Mouse (Mus musculus) embryo, embryonic 10 days (tissue): ENCODE results near the gene Prkcsh.

ENCODE experiments used
- DNase-seq: peaks from one replicate; pipeline ENCODE4 v3.0.0-alpha.2; 2015; ENCODE audit warnings: low spot score

Prkcsh gene

DNA sequence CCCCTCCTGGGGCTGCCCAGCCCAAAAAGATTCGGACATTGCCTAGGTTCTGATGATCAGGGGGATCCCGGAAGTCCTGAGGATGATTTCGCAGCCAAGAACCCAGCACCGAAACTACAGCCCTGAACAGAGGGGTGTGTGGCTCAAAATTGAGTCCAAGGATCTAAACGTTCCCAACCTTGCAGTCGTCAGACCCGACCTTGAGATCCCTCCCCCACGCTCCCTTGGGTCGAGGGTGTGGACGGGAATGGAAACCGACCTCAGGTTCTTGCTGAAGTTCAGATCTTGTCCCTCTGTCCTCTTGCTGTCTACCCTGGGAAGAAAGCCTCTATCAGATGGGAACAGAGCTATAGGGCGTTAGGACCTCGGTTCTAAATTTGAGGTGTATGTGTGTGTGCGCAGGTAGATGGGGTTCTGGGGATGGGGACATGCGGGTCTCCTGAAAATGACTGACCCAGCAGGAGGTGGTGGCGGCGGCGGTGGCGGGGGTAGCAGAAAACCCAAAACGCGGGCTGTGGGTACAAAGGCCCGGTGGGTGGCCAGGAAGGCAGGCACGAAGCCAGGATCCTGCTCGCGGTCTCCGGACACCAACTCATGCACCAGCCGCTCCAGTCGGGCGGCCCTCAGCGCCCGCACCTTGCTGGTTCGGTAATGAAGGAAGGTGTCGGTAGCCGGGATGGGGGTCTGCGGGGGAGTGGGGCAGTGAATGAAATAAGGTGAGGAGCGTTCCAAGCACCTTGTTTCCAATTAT lies 14.8 kb upstream of the Prkcsh start:
- DNase-seq, result no peak

DNA sequence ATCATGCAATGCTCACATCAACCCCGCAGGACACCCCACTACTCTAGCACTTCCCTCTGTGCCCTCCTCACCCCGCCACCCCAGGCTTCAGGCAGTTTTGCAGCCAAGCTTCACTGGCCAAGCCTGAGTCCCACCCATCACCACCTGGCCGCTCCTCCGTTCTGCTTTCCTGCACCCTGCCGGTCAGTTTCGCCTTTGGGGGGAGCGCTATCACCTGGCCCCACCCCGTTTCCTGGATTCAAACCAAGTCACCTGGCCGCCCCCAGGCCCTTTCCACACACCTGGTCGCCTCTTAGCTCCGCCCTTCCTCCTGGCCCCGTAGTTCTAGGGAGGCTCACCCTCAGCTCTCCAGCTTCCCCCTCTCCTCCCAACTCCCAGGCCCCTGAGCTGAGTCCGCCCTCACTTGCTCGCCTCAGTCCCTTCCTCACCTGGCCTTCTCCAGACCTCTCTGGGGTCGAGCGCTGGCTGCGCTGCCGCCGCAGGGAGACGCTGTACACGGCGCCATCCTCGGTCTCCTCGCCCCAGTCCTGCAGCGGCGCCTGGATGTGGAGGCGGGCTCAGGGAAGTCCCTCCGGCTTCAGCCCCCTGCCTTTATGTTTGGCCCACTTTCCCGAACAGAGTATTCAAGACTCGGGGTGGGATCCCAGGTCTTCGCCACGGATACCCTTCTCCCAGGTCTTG lies 14.0 kb upstream of the Prkcsh start:
- peak; percentile 47 for DNase-seq

DNA sequence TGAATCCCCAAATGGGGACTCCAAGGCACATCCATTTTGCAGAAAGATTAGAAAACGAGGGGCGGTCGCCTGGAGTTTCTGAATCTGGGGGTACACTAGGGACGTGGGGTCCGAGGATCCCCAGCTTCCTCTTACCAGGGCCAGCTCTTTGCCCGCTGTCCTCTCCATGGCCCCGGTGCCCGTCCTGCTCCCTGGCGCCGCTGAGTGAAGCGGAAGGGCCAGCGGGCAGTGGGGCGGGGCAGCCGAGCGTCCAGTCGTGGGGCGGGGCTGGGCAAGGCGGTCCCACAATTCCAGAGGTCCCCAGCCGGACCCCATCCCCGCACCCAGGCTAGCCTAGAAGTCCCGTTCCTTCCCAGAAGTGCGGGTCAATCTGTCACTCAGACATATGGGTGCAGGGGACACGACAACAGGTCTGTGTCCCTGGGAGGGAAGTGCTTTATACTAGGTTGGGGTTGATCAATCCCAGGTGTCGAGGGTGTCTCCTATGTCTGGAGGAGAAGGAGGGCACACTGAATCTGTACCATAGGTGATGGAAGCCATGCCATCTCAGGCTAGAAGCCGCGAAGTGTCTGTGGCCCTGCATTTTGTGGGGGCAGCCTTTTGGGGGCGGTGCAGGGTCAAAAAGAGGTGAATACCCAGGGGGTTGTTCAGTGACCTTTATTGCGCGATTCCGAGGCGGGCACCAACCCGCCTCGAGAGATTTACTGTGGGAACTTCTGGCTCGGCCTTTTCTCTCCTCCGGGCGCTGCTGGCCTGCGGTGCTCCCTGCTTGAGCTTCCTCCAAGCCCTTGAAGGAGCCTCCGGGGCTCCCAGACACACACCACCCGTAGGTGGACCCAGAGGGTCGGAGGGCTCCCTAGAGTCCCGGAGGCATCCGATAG lies 13.1 kb upstream of the Prkcsh start, which contains the start of gene Rgl3:
Gene Rgl3, minus strand, starts transcription at position 217 of the 881 bp plus-strand sequence.
- DNase-seq, result peak; percentile 61

DNA sequence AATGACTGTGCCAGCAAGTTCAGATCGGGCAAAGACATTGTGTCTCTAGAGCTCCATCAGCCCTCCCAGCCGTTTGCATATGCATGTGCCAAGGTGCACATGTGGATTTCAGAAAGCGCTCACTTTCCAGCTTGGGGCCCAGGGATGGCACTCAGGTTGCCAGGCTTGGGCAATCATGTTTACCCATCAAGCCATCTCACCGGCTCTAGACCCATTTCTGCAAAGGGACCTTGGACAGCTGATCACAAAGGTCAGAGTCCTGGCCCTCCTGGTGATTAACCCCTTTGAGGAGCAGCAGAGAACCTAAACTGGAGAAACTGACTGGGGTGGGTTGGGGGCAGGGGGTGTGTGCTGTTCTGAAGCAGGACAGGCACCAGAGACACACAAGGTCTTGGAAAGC lies 10.4 kb upstream of the Prkcsh start:
- no peak for DNase-seq

DNA sequence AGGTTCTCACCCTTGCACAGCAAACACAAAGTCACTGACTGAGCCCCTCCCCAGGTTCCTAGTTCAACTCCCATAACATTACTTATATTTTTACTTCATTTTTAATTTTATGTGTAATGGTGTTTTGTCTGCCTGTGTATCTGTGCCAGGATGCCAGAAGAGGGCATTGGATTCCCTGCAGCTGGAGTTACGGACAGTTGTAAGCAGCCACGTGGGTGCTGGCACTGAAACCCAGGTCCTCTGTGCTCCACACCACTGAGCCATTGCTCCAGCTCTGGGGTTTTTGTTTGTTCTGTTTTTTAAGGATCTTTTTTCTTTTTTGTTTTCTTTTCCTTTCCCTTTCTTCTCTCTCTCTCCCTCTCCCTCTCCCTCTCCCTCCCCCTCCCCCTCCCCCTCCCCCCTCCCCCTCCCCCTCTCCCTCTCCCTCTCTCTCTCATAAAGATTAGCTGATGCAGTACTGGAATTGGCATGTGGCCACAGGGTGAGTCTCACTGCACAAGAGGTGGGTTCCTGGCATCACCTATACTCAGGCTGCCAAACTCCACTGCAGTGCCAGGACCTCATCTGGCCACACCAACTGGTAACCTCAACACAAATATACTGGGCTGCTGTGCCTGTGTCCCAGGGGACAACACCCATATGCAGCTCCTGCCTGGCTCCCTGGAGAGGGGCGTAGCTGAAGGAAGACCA lies 6.3 kb upstream of the Prkcsh start:
- no peak for DNase-seq

DNA sequence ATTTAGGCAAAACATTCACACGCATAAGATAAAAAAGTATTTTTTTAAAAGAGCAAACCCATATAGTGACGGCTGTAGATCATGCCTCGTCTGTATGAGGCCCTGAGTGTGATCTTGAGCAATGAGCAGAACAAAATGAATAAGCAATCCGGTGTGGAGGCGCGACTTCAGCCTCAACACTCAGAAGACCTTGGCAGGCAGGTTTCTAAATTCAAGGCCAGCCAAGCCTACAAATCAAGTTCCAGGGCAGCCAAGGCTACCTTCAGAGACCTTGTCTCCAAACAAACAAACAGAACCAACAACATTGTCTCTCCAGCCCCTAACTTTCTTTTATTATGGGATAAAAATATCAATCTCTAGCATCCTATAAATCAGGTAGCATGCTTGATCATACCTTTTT lies 2.3 kb upstream of the Prkcsh start:
- no peak for DNase-seq

DNA sequence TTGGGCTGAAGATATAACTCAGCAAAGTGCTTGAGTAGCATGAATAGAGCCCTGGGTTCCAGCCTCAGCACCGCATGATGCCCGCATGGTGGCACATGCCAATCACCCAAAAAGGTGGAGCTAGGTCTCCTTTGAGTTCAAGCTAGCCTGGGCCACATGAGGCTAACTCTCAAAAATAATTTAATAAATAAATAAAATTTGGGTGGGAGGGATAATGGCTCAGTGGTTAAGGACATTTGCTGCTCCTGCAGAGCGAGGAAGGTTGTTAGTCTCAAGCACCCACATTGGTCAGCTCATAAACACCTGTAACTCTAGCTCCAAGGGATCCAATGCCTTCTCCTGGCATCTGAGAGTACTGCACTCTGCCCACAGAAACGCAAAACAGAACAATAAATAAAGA lies 973 bp upstream of the Prkcsh start:
- DNase-seq, result no peak

DNA sequence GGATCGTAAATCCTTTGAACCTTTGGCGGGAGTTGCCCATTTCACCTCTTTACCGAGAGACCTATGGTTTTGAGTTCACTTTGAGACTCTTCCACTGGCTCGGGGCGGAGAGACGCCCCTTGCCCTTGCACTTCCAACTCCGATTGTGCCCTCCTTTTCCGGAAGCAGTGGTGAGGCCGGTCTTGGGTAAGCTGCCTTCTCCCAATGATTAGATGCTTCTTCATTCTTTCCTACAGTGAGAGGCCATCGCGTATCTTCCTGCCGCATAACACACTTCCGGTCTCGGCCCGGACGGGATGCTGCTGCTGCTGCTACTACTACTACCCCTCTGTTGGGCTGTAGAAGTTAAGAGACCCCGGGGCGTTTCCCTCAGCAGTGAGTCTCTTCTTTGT lies 553 bp downstream of the Prkcsh start:
- DNase-seq, result peak; percentile 64

DNA sequence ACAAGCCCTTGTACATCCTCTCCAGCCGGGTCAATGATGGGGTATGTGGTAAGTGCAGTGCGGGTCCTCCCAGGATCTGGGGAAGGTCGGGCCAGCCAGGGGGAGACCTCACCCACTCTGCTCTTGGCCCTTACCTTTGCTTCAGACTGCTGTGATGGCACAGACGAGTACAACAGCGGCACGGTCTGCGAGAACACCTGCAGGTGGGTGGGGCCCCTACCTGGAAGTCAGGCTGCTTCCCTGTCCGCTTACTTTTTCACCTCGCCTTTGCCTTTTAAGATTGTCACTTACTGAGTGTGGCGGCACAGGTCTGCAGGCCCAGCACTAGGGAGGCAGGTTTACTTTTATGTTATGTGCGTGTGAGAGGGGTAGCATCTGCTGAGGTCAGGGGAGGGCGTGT lies 1.9 kb downstream of the Prkcsh start:
- DNase-seq, result no peak

DNA sequence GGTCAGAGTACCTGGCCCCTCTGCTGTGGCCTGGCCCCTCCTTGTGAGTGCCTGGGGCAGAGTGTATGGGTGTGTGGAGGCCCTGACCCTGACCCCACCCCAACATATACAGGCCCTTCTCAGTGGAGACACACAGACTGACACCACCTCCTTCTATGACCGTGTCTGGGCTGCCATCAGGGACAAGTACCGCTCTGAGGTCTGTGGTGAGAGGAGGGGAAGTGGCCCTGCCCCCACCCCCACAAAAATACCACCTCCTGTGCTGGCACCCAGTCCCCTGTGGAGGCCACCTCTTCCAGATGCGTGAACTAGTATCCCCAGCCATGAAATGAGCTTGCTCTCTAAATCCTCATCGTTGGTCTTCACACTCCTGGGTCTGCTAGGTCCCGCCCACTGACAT lies 8.4 kb downstream of the Prkcsh start:
- DNase-seq, result no peak

DNA sequence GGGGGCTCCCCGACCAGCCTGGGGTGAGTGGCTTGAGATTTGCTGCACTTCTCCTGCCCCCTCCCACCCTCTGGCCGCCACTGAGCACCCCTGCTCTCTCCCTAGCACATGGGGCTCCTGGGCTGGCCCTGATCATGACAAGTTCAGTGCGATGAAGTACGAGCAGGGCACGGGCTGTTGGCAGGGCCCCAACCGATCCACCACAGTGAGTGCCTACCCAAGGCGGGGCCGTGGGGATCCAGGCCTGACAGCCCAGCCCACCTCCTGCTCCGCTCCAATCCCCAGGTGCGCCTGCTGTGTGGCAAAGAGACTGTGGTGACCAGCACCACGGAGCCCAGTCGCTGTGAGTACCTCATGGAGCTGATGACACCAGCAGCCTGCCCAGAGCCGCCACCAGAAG lies 10.1 kb downstream of the Prkcsh start:
- no peak for DNase-seq

DNA sequence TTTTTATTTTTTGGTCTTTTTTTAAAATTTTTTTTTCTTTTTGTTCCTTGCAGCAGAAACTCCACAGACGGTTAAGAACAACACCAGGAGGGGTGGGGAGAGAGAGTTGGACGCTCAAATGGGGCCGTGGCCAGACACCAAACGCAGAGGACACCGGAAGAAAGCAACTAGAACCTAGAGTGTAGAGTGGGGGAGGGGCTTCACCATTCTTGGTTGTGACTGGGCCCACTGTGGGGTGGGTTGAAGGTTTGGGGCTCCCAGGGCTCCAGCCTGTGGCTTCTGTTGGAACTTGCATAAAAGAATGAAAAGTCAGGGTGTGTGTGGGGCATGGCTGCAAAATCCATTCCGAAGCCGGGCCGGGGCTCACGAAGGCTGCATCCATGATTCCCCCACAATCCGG lies 13.6 kb downstream of the Prkcsh start:
- DNase-seq, result no peak

DNA sequence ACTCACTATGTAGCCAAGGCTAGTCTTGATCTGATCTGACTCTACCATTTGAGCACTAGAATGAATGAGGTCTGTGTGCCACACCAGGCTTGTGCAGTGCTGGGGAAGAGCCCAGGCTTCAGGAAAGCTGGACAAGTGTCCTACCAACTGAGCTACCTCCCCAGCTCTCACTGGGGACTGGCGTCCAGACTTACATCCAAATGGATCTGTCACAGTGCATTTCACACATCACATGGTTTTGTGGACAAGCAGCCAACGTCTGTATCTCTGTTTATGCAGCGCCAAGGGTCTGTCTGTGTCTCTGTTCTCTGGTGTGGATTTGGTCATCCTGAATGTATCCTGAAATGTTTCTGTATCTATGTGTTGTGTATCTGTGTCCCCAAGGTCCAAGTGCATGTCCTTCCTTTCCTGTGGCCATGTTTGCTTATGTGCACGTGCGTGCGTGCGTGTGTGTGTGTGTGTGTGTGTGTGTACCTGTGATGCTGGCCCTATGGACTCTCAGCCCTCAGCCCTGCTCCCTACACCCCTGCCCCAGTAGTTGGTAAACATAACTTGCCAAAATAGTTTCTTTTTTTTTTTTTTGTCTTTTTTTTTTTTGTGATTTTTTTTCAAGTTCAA lies 14.7 kb downstream of the Prkcsh start:
- DNase-seq, result no peak

DNA sequence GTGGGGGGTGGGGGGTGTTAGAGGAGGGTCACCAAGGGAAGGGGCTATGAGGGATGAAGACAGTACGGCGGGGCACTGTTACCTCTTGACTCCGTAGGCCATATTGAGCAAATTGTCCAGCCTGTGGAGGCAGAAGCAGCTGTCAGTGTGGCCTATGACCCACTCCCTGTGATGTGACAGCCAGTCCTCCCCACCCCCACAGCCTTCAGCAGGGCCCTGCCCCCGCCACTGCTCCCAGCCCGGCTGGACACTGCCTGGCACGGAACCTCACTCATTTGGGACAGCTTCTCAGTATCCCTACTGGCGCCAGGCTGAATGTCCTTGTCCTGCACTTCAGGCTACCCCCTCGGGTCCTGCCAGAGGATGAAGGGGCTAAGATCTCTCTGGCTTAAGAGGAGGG lies 22.0 kb downstream of the Prkcsh start:
- peak; percentile 57 for DNase-seq

DNA sequence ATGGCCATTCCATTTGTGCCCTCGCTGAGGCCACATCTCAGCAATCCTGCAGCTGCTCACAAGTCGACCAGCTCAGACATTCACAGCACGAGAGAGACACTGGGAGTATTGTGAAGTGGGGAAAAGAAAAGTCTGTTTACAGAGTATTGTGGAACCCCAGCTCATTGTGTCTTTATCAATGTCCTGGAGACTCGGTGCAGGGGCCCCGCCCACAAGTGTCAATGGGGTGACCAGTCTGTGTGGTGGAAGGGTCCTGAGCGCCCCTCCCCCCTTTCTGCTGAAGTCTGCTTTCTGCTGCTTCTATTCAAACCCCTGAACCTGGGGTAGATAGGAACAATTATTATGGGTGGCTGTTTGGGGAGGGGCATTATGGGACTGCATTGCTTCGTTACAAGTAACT lies 25.9 kb downstream of the Prkcsh start:
- peak; percentile 64 for DNase-seq

DNA sequence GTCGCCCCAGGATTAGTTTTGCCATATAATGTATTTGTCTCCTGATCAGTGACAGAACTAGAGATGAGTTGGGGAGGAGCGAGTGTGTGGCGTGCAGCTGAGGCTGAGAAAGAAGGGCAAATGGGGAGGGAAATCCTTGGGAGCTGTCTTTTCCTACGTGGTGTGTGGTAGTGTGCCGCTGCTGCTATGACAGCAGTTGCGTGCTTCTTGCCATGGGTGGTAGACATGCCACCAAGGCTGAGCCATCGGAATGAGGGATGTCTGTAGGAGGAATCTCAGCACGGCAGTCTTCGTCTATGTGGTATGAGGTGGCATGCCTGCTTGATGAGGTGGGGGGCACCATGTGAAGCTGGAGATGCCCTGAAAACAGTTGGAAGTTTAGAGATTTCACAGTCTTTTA lies 27.8 kb downstream of the Prkcsh start:
- no peak for DNase-seq

DNA sequence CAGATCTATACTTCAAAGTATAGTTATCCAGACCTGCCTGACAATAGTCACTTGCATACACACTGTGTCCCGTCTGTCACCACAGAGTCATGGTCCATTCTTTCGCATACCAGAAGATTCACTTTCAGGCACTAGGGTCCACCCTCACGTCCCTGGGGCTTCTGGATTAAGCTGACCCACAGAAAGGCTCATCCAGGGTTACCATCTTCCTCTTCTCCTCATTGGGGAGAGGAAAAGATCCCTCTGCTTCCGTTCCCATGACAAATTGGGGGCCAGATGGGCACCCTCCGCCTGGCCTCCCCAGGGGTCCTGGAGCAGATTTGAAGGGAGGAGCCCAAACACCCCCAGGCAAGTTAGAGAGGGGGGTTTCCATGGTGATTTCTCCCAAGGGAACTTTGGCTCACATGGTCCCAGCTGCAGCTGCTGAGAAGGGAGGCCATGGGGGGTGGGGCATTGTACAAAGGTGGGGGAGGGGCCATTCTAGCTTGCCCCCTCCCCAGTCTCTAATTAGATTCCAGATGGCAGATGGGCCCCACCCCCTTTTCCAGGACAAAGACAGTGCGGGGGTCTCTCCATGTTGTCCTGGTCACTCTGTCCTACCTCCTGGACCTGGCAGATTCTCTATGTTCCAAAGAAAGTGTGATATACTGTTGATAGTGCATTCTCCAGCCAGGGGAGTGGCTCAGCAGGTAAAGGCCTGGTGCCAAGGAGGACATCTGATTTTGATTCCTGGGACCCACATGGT lies 32.9 kb downstream of the Prkcsh start:
- no peak for DNase-seq

DNA sequence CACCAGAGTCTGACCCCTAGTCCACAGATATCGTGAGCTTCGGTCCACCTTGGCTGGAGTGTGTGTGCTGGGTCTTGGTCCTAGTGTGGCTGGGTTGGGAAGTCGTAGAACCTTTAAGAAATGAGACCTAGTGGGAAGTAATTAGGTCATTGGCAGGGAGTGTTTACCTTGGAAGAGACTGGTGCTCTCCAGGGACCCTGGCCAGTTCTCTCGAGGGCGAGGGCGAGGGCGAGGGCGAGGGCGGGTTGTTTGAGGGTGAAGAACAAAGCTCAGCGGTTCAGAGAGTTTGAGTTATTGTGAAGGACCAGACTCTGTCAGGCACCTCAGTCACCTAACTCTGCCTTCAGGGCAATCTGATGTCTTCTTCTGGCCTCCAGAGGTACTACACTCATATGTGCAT lies 35.2 kb downstream of the Prkcsh start:
- no peak for DNase-seq

DNA sequence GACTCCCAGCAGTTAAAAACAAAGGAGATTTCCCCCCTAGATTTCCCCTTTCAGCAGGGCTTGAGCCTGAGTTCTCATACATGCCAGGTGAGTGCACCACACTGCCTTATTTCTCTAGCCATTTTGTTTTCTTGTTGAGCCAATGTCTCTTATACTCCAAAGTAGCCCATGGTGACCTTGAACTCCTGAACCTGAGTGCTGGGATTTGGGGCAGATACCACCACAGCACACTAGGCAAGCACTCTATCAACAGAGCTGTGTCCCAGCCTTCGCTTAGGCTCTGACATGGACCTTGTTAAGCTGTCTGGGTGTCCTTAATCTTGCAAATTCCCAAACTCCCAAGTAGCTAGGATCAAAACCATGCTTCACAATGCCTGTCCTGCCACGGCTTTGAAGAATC lies 39.2 kb downstream of the Prkcsh start:
- no peak for DNase-seq

DNA sequence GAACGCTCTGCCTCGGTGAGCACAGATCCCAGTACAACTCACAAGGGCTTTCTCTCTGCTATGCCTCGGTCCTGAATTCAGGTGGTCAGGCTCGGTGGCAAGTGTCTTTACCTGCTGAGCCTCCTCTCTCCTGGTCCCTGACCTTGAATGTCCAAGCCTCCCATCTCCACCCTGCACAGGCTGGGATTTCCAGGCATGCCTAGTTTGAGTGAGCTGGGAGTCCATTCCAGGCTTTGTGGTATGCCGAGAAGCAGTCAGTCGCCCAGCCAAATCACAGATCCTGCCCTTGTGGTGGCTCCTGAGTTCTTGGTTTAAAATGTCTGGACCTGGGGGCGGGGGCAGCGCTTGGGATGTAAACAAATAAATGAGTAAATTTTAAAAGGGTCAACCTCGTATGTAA lies 44.7 kb downstream of the Prkcsh start:
- no peak for DNase-seq

DNA sequence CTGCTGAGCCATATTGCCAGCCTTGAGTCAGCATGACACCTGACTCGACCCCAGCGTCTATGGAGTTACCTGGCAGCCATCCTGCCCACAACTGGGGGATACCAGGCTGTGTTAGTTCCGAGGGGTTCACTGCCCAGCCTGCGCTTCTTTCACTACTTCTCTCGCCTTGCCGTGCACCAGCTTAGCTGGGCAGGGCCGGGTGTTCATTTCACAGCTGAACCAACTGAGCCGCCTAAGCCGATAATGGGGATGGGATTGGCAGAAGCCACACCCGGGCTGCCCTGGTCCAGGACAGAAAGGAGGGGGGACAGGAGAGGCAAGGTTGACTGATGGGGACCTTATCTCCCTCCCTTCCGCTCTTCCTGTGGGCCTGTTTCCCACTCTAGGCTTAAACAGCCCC lies 46.7 kb downstream of the Prkcsh start:
- DNase-seq, result no peak
